11 mouse cellular contexts compared by ENCODE assay signal in the genomic region with DNA sequence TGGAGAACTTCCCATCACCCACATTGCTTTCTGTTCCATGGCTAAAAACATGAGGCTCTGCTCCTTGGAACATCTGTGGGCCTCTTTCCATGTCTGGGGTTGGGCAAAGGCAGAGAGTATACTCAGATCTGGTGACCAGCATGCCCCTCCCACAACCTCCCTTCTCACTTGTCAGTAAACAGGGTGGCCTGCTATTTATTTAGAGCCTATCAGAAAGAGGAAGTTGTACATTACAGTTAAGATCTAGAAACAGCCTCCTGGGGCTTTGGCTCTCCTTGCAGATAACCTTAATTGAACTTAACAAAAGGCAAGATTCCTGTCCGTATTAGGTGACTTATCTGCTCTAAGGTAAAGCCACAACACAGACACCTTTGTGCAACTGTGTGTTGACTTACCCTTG. TPM values are rescaled to one million over a fixed set of nuclear protein-coding genes. Genes with fewer than 3 reads are reported as not detected.
DNase-seq lines count a peak whose midpoint lies in the region; ATAC-seq lines count a peak whose summit lies in the region.
"Had no signal": no experiment of that assay in that cellular context is flagged by ENCODE, and none has a peak within 500 bp of the region (broad histone marks: within the 10 kb centered on the region; RNA-seq: fewer than 3 reads in every experiment).

No protein-coding gene starts in this region.

- H3K4me3 ChIP-seq in brown adipose tissue, adult 24 weeks (ENCODE audit: insufficient read depth, low read depth, low read length), result no peak overlapping the region
- H3K4me3 ChIP-seq in macrophage (ENCODE audit: inconsistent target), result no peak overlapping the region
- H3K4me3 ChIP-seq in midbrain, embryonic 16.5 days (ENCODE audit: low read depth, low read length), result no peak overlapping the region
- H3K4me3 ChIP-seq: heart, embryonic 13.5 days; liver, embryonic 15.5 days had no signal

- 0% methylated on average over 1 of the region's 1 CpGs for WGBS in macrophage (ENCODE audit: missing documents)
- 81% methylated on average over 1 of the region's 1 CpGs for WGBS in midbrain, embryonic 16.5 days

- ATAC-seq in midbrain, embryonic 16.5 days, result no peak
- ATAC-seq in inflammation-experienced regulatory T-cells, adult 6 months, result no peak

- peak; percentile 96 for DNase-seq in heart, adult 11 months
- DNase-seq in heart, postnatal 25 days (ENCODE audit: low spot score), result no peak
- peak; percentile 71 for DNase-seq in 416B (ENCODE audit: low read depth)
- no peak for DNase-seq in ovary, postnatal 14 days (ENCODE audit: low spot score)
- DNase-seq: cerebellum, postnatal 36 days had no signal

- H3K79me2 ChIP-seq in macrophage (ENCODE audit: inconsistent target), result peaks cover 46% of the 10 kb centered on the region; the same call in 1 of the 2 replicates

- H3K4me1 ChIP-seq in brown adipose tissue, adult 24 weeks (ENCODE audit: control insufficient read depth, insufficient read depth, insufficient read length, low read length), result no peaks in the 10 kb centered on the region
- H3K4me1 ChIP-seq in midbrain, embryonic 16.5 days (ENCODE audit: control insufficient read depth, insufficient read depth, low read length), result peaks cover 17% of the 10 kb centered on the region
- H3K4me1 ChIP-seq: heart, embryonic 13.5 days; liver, embryonic 15.5 days had no signal

- intact Hi-C loops in heart, postnatal 25 days (cut with DNase I), result no loop called here

- H3K27me3 ChIP-seq in midbrain, embryonic 16.5 days (ENCODE audit: control insufficient read depth, insufficient read depth, low read depth, low read length), result no peaks in the 10 kb centered on the region
- H3K27me3 ChIP-seq: liver, embryonic 15.5 days had no signal

- no peak overlapping the region for H3K4me2 ChIP-seq in midbrain, embryonic 16.5 days (ENCODE audit: low read length)
- H3K4me2 ChIP-seq: heart, embryonic 13.5 days; liver, embryonic 15.5 days had no signal

- H3K9me3 ChIP-seq in midbrain, embryonic 16.5 days (replicated peaks; ENCODE audit: control insufficient read depth, low read length, poor library complexity, severe bottlenecking), result no peaks in the 10 kb centered on the region
- H3K9me3 ChIP-seq: heart, embryonic 13.5 days; liver, embryonic 15.5 days had no signal

- H3K27ac ChIP-seq in brown adipose tissue, adult 24 weeks (replicated peaks; ENCODE audit: low read depth, low read length), result 0 out of 2 replicates have a peak overlapping the region, but pooled peaks have one; percentile 29
- H3K27ac ChIP-seq in macrophage, result peak overlapping the region; percentile 84
- H3K27ac ChIP-seq in midbrain, embryonic 16.5 days (ENCODE audit: low read length), result no peak overlapping the region
- H3K27ac ChIP-seq: heart, embryonic 13.5 days; liver, embryonic 15.5 days had no signal

- no peak overlapping the region for H3K9ac ChIP-seq in midbrain, embryonic 16.5 days (ENCODE audit: low read depth, low read length)
- H3K9ac ChIP-seq: heart, embryonic 13.5 days; liver, embryonic 15.5 days had no signal

- H3K36me3 ChIP-seq in macrophage (ENCODE audit: inconsistent target), result peaks cover 20% of the 10 kb centered on the region; the same call in 1 of the 2 replicates
- H3K36me3 ChIP-seq in midbrain, embryonic 16.5 days (ENCODE audit: control insufficient read depth, insufficient read depth, low read length), result no peaks in the 10 kb centered on the region
- H3K36me3 ChIP-seq: heart, embryonic 13.5 days; liver, embryonic 15.5 days had no signal

RNA-seq across cellular contexts. Expression of gene Nod2, which starts 19.3 kb away (rescaled TPM):
- 1 to 10 TPM; 1.2 to 1.3 TPM for total RNA-seq in heart, postnatal 25 days (2021)
- 0.24 and 0.58 TPM in 2 replicates for polyA plus RNA-seq in brown adipose tissue, adult 24 weeks (2012; ENCODE audit: insufficient read depth, insufficient read length, missing spikeins)
- total RNA-seq in macrophage (2018; cell fraction: chromatin; rRNA removed), result 100 to 1,000 TPM in 17 of 26 experiments, 10 to 100 TPM in 9; 26.8 to 294 (median 136) TPM
- total RNA-seq in macrophage (2018; cell fraction: cytosol; rRNA removed), result 10 to 100 TPM in 14 of 26 experiments, 1 to 10 TPM in 12; 3.3 to 31.6 (median 11.4) TPM
- total RNA-seq in macrophage (2018; cell fraction: nucleus; rRNA removed), result 100 to 1,000 TPM in 10 of 26 experiments, 10 to 100 TPM in 16; 17.1 to 234 (median 86.3) TPM
- polyA plus RNA-seq in macrophage (2018), result 2.4 to 4.6 TPM (median 2.9 TPM) in 3 replicates
- 0.12 and 0.19 TPM in 2 replicates for polyA plus RNA-seq in midbrain, embryonic 16.5 days (2015; fragmentation: Nextera tagmentation; extraction: Ambion mirVana)
- polyA plus RNA-seq in inflammation-experienced regulatory T-cells, adult 6 months (2017; shearing (Covaris generic)), result 1 to 10 TPM; 2.4 to 4.3 (median 3.8) TPM

RNA-seq across cellular contexts. Expression of gene Cyld, which starts 30.4 kb away (rescaled TPM):
- 10 to 100 TPM; 25.5 to 29.1 TPM for total RNA-seq in heart, postnatal 25 days (2021)
- 8.1 and 8.9 TPM in 2 replicates for polyA plus RNA-seq in brown adipose tissue, adult 24 weeks (2012; ENCODE audit: insufficient read depth, insufficient read length, missing spikeins)
- total RNA-seq in macrophage (2018; cell fraction: chromatin; rRNA removed), result 100 to 1,000 TPM in 10 of 26 experiments, 10 to 100 TPM in 16; 36.7 to 122 (median 88.6) TPM
- total RNA-seq in macrophage (2018; cell fraction: cytosol; rRNA removed), result 10 to 100 TPM; 24.5 to 41.6 (median 32.2) TPM
- 100 to 1,000 TPM in 2 of 26 experiments, 10 to 100 TPM in 24; 30.1 to 117 (median 61.3) TPM for total RNA-seq in macrophage (2018; cell fraction: nucleus; rRNA removed)
- polyA plus RNA-seq in macrophage (2018), result 15.8 to 23.3 TPM (median 18.4 TPM) in 3 replicates
- 18.4 and 19.8 TPM in 2 replicates for polyA plus RNA-seq in midbrain, embryonic 16.5 days (2015; fragmentation: Nextera tagmentation; extraction: Ambion mirVana)
- polyA plus RNA-seq in inflammation-experienced regulatory T-cells, adult 6 months (2017; shearing (Covaris generic)), result 10 to 100 TPM; 88.9 to 92.6 (median 90.9) TPM

RNA-seq across cellular contexts. Expression of gene Snx20, which starts 30.5 kb away (rescaled TPM):
- total RNA-seq in heart, postnatal 25 days (2021), result 1 to 10 TPM; 1.3 to 1.9 TPM
- polyA plus RNA-seq in brown adipose tissue, adult 24 weeks (2012; ENCODE audit: insufficient read depth, insufficient read length, missing spikeins), result 1.2 and 1.9 TPM in 2 replicates
- total RNA-seq in macrophage (2018; cell fraction: chromatin; rRNA removed), result 100 to 1,000 TPM in 18 of 26 experiments, 10 to 100 TPM in 8; 59.2 to 205 (median 116) TPM
- total RNA-seq in macrophage (2018; cell fraction: cytosol; rRNA removed), result 100 to 1,000 TPM in 8 of 26 experiments, 10 to 100 TPM in 18; 61.2 to 130 (median 81.0) TPM
- total RNA-seq in macrophage (2018; cell fraction: nucleus; rRNA removed), result 100 to 1,000 TPM in 16 of 26 experiments, 10 to 100 TPM in 10; 69.4 to 210 (median 108) TPM
- polyA plus RNA-seq in macrophage (2018), result 46.2 to 58.6 TPM (median 53.5 TPM) in 3 replicates
- 1.3 and 1.5 TPM in 2 replicates for polyA plus RNA-seq in midbrain, embryonic 16.5 days (2015; fragmentation: Nextera tagmentation; extraction: Ambion mirVana)
- polyA plus RNA-seq in inflammation-experienced regulatory T-cells, adult 6 months (2017; shearing (Covaris generic)), result 10 to 100 TPM in 1 of 3 experiments, 1 to 10 TPM in 2; 6.2 to 12.0 (median 9.3) TPM

Comparison
In these comparisons a context has a peak if more than half of its experiments do, and no peak if none do; other contexts are left out.
1. DNase-seq: peak in heart, adult 11 months (single experiment) and 416B (single experiment); none in heart, postnatal 25 days (single experiment) and ovary, postnatal 14 days (single experiment).